Mouse (Mus musculus) gastrocnemius, adult 18-20 months (tissue): ENCODE results near the gene Il2. TPM values are rescaled to one million over a fixed set of nuclear protein-coding genes. Genes with fewer than 3 reads are reported as not detected.

Source experiments
- DNase-seq: peaks from one replicate; pipeline ENCODE4 v3.0.0; 2021; ENCODE audit warnings: low spot score
- long read RNA-seq, 2 experiments: library from polyadenylated mRNA; stranded (forward); transcript quantifications; one replicate each; pipeline ENCODE4 v2.0.0; 2021
- total RNA-seq, 2 experiments: library from RNA; stranded (reverse); gene quantifications; 2 replicates each; pipeline ENCODE4 v1.2.3; 2021

Gene Il2
- not detected for total RNA-seq
- long read RNA-seq, experiment 1 = 0 reads
- long read RNA-seq, experiment 2 = 0 reads

DNA sequence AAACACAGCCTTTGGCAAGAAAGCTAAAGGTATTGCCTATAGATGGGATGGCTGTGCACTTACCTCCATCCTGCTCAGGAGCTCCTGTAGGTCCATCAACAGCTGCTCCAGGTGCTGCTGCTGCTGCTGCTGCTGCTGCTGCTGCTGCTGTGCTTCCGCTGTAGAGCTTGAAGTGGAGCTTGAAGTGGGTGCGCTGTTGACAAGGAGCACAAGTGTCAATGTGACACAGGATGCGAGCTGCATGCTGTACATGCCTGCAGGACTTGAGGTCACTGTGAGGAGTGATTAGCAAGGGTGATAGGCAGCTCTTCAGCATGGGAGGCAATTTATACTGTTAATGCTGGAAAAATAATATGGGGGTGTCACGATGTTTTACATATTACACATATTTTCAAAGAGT lies at the start of gene Il2:
Gene Il2 (minus strand): TSS at position 305 of the 400 bp plus-strand sequence.
- no peak for DNase-seq

DNA sequence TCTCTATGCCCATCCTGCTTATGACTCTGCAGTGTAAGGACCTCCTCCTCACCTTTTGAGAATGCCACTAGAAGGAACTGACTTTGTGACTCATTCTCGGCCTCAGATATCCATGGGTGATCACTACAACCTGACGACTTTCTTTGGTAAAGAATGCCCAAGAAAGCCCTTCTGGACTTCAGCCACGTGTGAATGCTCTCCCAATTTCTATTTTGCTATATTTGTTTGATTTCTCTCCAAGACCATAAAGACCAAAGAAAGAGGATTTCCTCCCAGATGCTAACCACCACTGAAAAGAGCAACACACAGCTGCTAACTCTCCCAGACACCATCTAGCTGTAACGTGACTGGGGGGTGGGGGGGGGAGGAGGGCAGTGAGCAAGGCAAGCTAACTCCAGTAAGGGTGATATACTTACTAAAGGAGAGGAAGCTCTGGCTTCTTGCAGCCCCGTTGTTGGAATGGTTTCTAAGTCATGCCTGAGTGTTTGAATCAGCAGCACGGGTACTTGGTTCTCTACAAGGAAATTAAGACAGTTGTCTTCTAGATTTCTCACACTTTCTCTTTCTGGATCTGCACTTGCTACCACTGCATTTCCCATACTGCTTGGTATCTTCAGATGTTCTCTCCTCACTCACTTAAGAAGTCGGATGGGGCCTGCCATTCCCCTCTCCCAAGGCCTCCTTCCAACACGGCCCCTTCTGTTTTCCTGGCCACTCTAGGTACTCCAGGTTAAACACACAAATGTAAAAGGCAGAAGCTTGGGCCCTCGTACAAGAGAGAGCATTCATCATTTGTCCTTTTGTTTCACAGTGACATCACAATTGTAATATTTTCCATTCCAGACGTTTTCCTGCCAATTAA lies 49.2 kb upstream of the Il2 start:
- DNase-seq = no peak

DNA sequence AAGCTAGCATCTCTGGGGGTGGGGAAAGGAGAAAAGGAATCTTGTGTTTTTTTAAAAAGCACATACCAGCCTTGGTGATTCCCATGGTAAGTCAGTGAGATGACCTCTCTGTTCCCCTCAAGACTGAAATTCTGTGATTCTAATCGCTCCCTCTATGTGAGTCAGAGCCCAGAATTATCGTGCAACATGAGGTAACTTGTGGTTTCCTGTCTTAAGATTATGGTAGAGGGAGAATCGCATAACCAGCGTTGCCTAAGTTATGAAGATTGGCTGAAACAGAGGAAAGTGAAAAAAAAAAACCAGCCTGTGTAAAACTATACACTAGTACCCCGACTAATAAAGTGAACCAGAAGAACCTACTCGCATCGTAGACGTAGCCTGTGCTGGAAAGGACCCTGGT lies 47.5 kb upstream of the Il2 start:
- DNase-seq = no peak

DNA sequence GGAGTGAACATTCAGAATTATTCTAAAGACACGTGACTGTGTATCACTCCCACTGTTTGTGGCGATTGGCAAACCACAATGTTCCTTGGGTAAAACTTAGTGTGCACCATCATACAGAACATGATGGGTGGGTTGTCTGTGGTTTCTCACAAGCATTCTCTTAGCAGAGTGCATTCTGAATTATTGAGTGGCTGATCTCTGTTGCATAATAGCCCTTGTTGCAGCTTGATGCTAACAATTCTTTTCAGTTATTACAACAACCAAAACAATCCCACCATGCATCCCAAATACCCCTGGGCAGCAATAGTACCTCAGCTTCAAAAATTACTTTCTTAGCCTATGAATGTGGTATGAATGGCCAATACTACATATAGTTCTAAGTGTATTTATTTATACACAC lies 43.5 kb upstream of the Il2 start:
- no peak for DNase-seq

DNA sequence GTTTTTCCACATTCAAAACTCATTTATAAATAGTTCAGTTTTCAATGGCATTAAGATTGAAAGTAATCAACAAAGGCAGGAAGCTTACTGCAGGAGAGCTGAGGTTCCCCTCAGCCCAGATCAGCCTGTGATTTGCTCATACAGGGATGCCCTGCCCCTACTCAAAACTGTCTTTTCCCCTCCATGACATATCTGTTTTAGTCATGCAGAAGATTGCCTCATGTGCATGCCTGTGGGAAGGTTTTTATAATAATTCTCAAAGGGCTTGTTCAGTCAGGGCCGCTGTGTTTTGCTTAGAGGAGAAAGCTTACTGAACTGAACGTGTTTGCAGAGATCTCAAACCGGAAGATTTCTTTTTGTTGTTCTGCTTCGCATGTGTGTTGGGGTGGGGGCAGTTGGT lies 35.3 kb upstream of the Il2 start:
- no peak for DNase-seq

DNA sequence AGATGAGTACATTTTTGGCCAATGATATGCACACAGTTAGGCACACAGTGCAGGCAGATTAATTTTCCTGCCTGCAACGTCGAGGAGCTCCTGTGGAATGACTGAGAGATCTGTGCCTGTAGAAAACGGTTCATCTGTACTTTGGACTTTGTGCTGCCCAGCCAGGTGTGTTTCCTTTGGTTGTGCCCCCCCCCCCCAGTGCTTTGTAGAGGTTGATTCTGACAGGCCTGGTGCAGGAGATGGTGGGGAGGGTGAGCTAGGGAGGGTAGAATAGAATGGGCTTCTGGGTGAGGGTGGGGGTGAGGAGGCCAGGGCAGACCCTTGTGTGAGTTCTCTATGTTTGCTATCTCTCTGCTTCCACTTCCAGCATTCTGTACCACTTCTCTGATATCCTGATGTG lies 32.5 kb upstream of the Il2 start:
- no peak for DNase-seq

GRCm38 (mm10) chr3:37157082-37157481 lies 31.3 kb upstream of the Il2 start:
- DNase-seq = no peak

- DNase-seq = no peak
Observed at GRCm38 (mm10) chr3:37154396-37154795, 28.6 kb upstream of the Il2 start.

GRCm38 (mm10) chr3:37153004-37153403 lies 27.2 kb upstream of the Il2 start:
- no peak for DNase-seq

DNA sequence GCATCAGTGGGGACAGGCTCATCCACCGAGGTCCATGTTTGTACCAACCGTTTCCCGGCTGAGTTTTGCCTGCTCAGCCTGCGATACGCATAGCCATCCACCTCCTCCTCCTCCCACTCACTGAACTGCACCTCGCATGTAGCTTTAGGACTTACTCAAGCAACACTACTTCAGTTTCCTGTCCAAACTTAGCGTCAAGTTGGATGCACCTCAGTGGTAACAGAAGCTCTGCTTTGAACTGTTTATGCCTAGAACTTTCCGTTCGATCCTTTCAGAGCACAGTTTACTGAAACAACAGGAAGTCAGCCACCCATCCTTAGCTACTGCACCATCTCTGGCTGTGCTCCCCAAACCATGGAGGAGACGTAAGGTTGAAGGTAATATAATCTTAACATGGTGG lies 26.5 kb upstream of the Il2 start:
- DNase-seq = no peak

- no peak for DNase-seq
Observed at GRCm38 (mm10) chr3:37146810-37147209, 21.1 kb upstream of the Il2 start.

- DNase-seq = no peak
Observed at GRCm38 (mm10) chr3:37146406-37146805, 20.6 kb upstream of the Il2 start.

- DNase-seq = no peak
Observed at GRCm38 (mm10) chr3:37144979-37145378, 19.2 kb upstream of the Il2 start.

DNA sequence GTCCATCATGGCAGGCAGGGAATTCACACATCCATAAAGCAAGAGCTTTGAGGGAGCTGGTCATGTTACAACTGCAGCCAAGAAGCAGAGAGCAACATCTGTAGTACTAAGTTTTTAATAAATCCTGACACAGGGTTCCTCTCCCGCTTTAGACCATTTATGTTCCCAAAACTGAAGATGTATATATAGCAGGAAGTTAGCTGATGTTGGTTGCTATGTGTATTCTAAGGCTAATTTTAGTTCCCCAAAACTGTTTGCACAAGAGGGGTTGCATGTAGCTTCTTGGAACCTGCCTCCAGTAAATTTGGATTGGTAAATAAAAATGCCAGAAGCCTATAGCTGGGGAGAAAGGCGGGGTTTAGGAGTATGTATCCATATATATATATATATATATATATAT lies 16.1 kb upstream of the Il2 start:
- no peak for DNase-seq

DNA sequence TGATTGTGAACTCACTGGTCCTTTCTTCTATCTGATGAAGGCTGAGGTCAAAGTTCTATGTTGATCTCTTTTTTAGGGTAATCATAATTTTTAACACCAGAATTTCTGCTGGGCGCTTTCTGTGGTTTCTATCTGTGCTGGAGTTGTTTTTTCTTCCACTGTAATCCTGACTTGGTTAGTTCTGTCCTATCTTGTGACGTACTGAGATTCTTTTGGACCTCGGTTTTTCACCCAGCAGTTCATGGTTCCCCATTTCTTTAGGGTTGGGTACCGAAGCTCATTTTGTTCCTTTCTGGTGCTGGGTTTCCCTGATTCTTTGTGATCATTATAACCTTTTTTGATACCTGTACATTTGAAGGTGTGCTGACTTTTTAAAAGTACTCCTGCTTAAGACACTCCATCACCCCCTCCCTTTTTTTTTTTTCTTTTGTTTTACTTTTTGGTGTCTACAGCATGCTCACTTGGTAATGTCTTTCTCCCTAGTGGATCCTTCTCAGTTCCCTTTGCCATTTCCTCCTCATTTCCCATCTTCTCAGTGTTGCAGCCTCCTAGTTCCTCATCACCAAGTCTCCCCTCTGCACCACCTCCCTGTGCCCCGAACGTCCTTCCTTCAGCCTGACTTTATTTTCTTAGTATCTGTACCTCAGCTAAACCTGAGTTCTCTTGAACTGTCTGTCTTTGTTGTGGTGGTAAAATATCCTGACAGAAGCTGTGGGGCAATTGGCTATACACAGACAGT lies 14.6 kb upstream of the Il2 start:
- no peak for DNase-seq

- no peak for DNase-seq
Observed at GRCm38 (mm10) chr3:37139192-37139591, 13.4 kb upstream of the Il2 start.

- DNase-seq = no peak
Observed at GRCm38 (mm10) chr3:37137231-37137630, 11.5 kb upstream of the Il2 start.

- DNase-seq = peak; percentile 9
Observed at GRCm38 (mm10) chr3:37129063-37129462, 3.3 kb upstream of the Il2 start.

DNA sequence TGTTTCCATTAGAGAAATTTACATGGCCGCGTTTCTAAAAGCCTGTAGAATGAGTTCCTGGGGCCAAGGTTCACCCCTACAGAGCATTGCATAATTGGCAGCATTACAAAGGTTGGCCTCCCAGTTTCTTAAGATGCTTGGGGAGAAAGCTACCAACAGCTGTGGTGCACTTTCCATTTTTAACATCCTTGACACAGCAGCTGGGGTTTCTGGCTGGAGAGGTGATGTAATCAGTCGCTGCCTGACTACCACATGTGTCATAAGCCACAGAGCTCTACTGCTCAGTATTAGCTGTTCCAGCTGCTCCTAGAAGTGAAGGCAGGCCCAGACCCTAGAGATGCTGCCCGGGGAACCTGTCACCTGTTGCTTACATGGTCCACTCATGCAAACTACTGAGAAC lies 2.5 kb upstream of the Il2 start:
- DNase-seq = peak; percentile 36

GRCm38 (mm10) chr3:37126162-37126561 lies 403 bp upstream of the Il2 start:
- DNase-seq = no peak

- no peak for DNase-seq
Observed at GRCm38 (mm10) chr3:37090721-37091120, 35.0 kb downstream of the Il2 start.

DNA sequence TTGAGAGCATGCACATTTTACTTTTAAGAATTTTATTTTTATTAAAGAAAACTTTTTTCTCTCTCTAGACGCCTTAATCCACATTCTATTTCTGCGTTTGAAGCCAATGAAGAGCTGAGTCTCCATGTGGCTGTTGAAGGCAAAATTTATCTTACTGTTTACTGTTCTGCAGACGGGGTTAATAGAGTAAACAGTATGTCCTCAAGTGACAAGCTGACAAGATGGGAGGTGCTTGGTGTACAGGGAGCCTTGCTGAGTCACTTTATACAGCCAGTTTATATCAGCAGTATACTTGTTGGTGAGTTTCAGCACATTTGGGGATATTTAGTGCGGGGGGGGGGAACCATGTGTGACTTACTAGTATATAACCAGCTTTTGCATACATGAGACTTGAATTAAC lies 40.9 kb downstream of the Il2 start:
- DNase-seq = no peak

DNA sequence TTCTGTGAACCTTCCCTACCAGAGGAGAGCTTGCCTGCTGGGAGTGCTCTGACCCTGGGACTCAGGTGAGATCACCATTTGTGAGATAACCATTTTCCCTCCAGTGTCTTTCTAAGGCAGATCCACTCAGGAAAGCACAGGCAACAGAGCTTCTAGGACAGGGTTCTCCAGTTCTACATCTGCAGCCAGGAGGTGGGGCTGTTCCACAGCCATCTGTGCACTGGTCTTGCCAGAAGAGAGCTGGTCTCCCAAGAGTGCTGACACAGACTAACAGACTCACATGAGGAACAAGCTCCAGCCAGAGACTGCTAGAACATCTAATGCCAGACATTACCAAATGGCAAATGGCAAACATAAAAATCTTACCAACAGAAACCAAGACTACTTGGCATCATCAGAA lies 52.5 kb downstream of the Il2 start:
- peak; percentile 58 for DNase-seq
